Mouse (Mus musculus) embryonic facial prominence, embryonic 13.5 days (tissue): ENCODE data around the gene Klc1. TPM values are rescaled to one million over a fixed set of nuclear protein-coding genes. Genes with fewer than 3 reads are reported as not detected.
A peak's percentile ranks its signal among the peaks of the same experiment; 100 is the strongest.

Source experiments
- ATAC-seq: fragments of 200-750 bp; cut with Nextera tagmentation; 2 replicates; pipeline ENCODE4 v1.8.0; 2017; ENCODE audit warnings: low read depth; ENCODE audit not compliant: insufficient number of reproducible peaks, insufficient read depth, low FRiP score, low TSS enrichment
- H3K27ac ChIP-seq: fragments of 300-500 bp; sonication (generic); 2 replicates; pipeline ENCODE4 v1.5.1; 2015; ENCODE audit warnings: moderate library complexity, mild to moderate bottlenecking, inconsistent platforms
- H3K27me3 ChIP-seq: fragments of 300-500 bp; sonication (generic); 2 replicates; pipeline ENCODE4 v1.6.1; 2015; ENCODE audit warnings: mild to moderate bottlenecking, inconsistent platforms
- H3K36me3 ChIP-seq: fragments of 300-500 bp; sonication (generic); 2 replicates; pipeline ENCODE4 v1.6.1; 2015; ENCODE audit warnings: mild to moderate bottlenecking, inconsistent platforms
- H3K4me1 ChIP-seq: fragments of 300-500 bp; sonication (generic); 2 replicates; pipeline ENCODE4 v1.6.1; 2015; ENCODE audit warnings: inconsistent platforms
- H3K4me2 ChIP-seq: fragments of 300-500 bp; sonication (generic); 2 replicates; pipeline ENCODE4 v1.6.1; 2015; ENCODE audit warnings: moderate library complexity, mild to moderate bottlenecking, inconsistent platforms
- H3K4me3 ChIP-seq: fragments of 300-500 bp; sonication (generic); 2 replicates; pipeline ENCODE4 v1.5.1; 2015; ENCODE audit warnings: mild to moderate bottlenecking, inconsistent platforms
- H3K9ac ChIP-seq: fragments of 300-500 bp; sonication (generic); 2 replicates; pipeline ENCODE4 v1.6.1; 2015; ENCODE audit warnings: mild to moderate bottlenecking, inconsistent platforms
- H3K9me3 ChIP-seq: fragments of 300-500 bp; sonication (generic); 2 replicates; pipeline ENCODE4 v1.6.1; 2016; ENCODE audit warnings: inconsistent platforms
- WGBS: fragments of 180-500 bp; shearing (Covaris S2); methylation state at CpG from one replicate; pipeline ENCODE4 v1.1.7; 2015; ENCODE audit warnings: mixed read lengths; 5-methylcytosine and 5-hydroxymethylcytosine counted together
- polyA plus RNA-seq: library from polyadenylated mRNA; unstranded; fragments of >200 nt; fragmentation: Nextera tagmentation; extraction: Ambion mirVana; gene quantifications from 2 replicates; pipeline ENCODE4 v1.2.1, GENCODE M21; 2015

Klc1 gene
- polyA plus RNA-seq, 1 experiment from 2014 or later = 113 TPM

GRCm38 (mm10) chr12:111777919-111778318, 19.3 kb downstream of the Klc1 start:
- 93% methylated on average over 13 of the region's 13 CpGs for WGBS
- Histone ChIP-seq H3K4me2 (no peak overlapping the region), H3K9me3 (0 out of 2 replicates have a peak, but pooled peaks cover 3% of the 10 kb centered on the region), H3K4me3 (no peak overlapping the region), H3K36me3 (peaks cover 98% of the 10 kb centered on the region), H3K4me1 (no peaks in the 10 kb centered on the region), H3K9ac (no peak overlapping the region), H3K27me3 (no peaks in the 10 kb centered on the region), H3K27ac (no peak overlapping the region)
- ATAC-seq = no peak

GRCm38 (mm10) chr12:111779544-111779943, 20.9 kb downstream of the Klc1 start:
- H3K4me3 ChIP-seq = no peak overlapping the region
- ATAC-seq = no peak
- H3K4me1 ChIP-seq = no peaks in the 10 kb centered on the region
- no peak overlapping the region for H3K9ac ChIP-seq
- WGBS = 100% methylated on average over 1 of the region's 1 CpGs
- H3K9me3 ChIP-seq = 0 out of 2 replicates have a peak, but pooled peaks cover 3% of the 10 kb centered on the region
- no peak overlapping the region for H3K27ac ChIP-seq
- H3K36me3 ChIP-seq = peaks cover 98% of the 10 kb centered on the region
- H3K4me2 ChIP-seq = no peak overlapping the region
- H3K27me3 ChIP-seq = no peaks in the 10 kb centered on the region

GRCm38 (mm10) chr12:111785174-111785573, 26.5 kb downstream of the Klc1 start:
- peaks cover 99% of the 10 kb centered on the region for H3K36me3 ChIP-seq
- H3K9ac ChIP-seq = no peak overlapping the region
- ATAC-seq = peak; percentile 27; the same call in 1 of the 2 replicates
- H3K4me3 ChIP-seq = no peak overlapping the region
- H3K9me3 ChIP-seq = no peaks in the 10 kb centered on the region
- no peaks in the 10 kb centered on the region for H3K4me1 ChIP-seq
- no peak overlapping the region for H3K4me2 ChIP-seq
- 72% methylated on average over 15 of the region's 15 CpGs for whole genome bisulfite sequencing
- no peak overlapping the region for H3K27ac ChIP-seq
- no peaks in the 10 kb centered on the region for H3K27me3 ChIP-seq

- H3K27me3 ChIP-seq = no peaks in the 10 kb centered on the region
- peaks cover 99% of the 10 kb centered on the region for H3K36me3 ChIP-seq
Observed at GRCm38 (mm10) chr12:111787015-111787414, 28.4 kb downstream of the Klc1 start.

GRCm38 (mm10) chr12:111790090-111790489, 31.4 kb downstream of the Klc1 start:
- Histone ChIP-seq H3K9ac (no peak overlapping the region), H3K4me2 (no peak overlapping the region), H3K36me3 (peaks cover 100% of the 10 kb centered on the region), H3K4me1 (no peaks in the 10 kb centered on the region), H3K27me3 (no peaks in the 10 kb centered on the region), H3K27ac (no peak overlapping the region; the same call in 1 of the 2 replicates), H3K4me3 (no peak overlapping the region), H3K9me3 (no peaks in the 10 kb centered on the region)
- 86% methylated on average over 5 of the region's 5 CpGs for WGBS
- no peak for ATAC-seq

More at GRCm38 (mm10) chr12:111787015-111787414, 28.4 kb downstream of the Klc1 start:
- Histone ChIP-seq H3K4me1 (no peaks in the 10 kb centered on the region), H3K9me3 (no peaks in the 10 kb centered on the region), H3K27ac (no peak overlapping the region), H3K4me2 (no peak overlapping the region), H3K4me3 (no peak overlapping the region), H3K9ac (no peak overlapping the region)
- 93% methylated on average over 6 of the region's 6 CpGs for WGBS
- ATAC-seq = no peak

GRCm38 (mm10) chr12:111790631-111791030, 32.0 kb downstream of the Klc1 start:
- no peaks in the 10 kb centered on the region for H3K9me3 ChIP-seq
- peaks cover 100% of the 10 kb centered on the region for H3K36me3 ChIP-seq
- H3K9ac ChIP-seq = no peak overlapping the region
- ATAC-seq = no peak
- no peaks in the 10 kb centered on the region for H3K27me3 ChIP-seq
- no peak overlapping the region for H3K4me3 ChIP-seq
- no peak overlapping the region for H3K4me2 ChIP-seq
- no peak overlapping the region; the same call in 1 of the 2 replicates for H3K27ac ChIP-seq
- 93% methylated on average over 7 of the region's 7 CpGs for WGBS
- H3K4me1 ChIP-seq = no peaks in the 10 kb centered on the region

- no peak for ATAC-seq
- no peaks in the 10 kb centered on the region for H3K4me1 ChIP-seq
- no peak overlapping the region for H3K27ac ChIP-seq
- no peaks in the 10 kb centered on the region for H3K27me3 ChIP-seq
- whole genome bisulfite sequencing = 92% methylated on average over 13 of the region's 13 CpGs
- H3K4me3 ChIP-seq = no peak overlapping the region
- peaks cover 100% of the 10 kb centered on the region for H3K36me3 ChIP-seq
- no peak overlapping the region for H3K9ac ChIP-seq
- no peaks in the 10 kb centered on the region for H3K9me3 ChIP-seq
- no peak overlapping the region for H3K4me2 ChIP-seq
Observed at GRCm38 (mm10) chr12:111791474-111792104, 32.9 kb downstream of the Klc1 start.

GRCm38 (mm10) chr12:111794102-111794501, 35.5 kb downstream of the Klc1 start:
- Histone ChIP-seq H3K9me3 (no peaks in the 10 kb centered on the region), H3K4me2 (no peak overlapping the region), H3K36me3 (peaks cover 98% of the 10 kb centered on the region), H3K9ac (no peak overlapping the region), H3K27me3 (no peaks in the 10 kb centered on the region), H3K27ac (no peak overlapping the region), H3K4me3 (no peak overlapping the region), H3K4me1 (no peaks in the 10 kb centered on the region)
- no peak for ATAC-seq
- WGBS = 79% methylated on average over 22 of the region's 22 CpGs

GRCm38 (mm10) chr12:111794526-111795179, 36.0 kb downstream of the Klc1 start:
- Histone ChIP-seq H3K9me3 (no peaks in the 10 kb centered on the region), H3K27ac (no peak overlapping the region), H3K36me3 (peaks cover 97% of the 10 kb centered on the region), H3K9ac (no peak overlapping the region), H3K4me1 (no peaks in the 10 kb centered on the region), H3K4me2 (no peak overlapping the region), H3K4me3 (no peak overlapping the region), H3K27me3 (no peaks in the 10 kb centered on the region)
- no peak for ATAC-seq
- 91% methylated on average over 18 of the region's 18 CpGs for WGBS

- peaks cover 94% of the 10 kb centered on the region for H3K36me3 ChIP-seq
- WGBS = 91% methylated on average over 28 of the region's 28 CpGs
Observed at GRCm38 (mm10) chr12:111795180-111795895, 36.7 kb downstream of the Klc1 start.

GRCm38 (mm10) chr12:111797251-111797650, 38.6 kb downstream of the Klc1 start:
- Histone ChIP-seq H3K27me3 (no peaks in the 10 kb centered on the region), H3K9me3 (no peaks in the 10 kb centered on the region), H3K4me1 (no peaks in the 10 kb centered on the region), H3K27ac (no peak overlapping the region), H3K9ac (no peak overlapping the region), H3K36me3 (peaks cover 94% of the 10 kb centered on the region), H3K4me3 (no peak overlapping the region), H3K4me2 (no peak overlapping the region)
- ATAC-seq = no peak
- WGBS = 80% methylated on average over 8 of the region's 8 CpGs

More at GRCm38 (mm10) chr12:111795180-111795895, 36.7 kb downstream of the Klc1 start:
- H3K4me2 ChIP-seq = no peak overlapping the region
- no peaks in the 10 kb centered on the region for H3K9me3 ChIP-seq
- ATAC-seq = no peak
- no peak overlapping the region for H3K4me3 ChIP-seq
- H3K9ac ChIP-seq = no peak overlapping the region
- no peak overlapping the region for H3K27ac ChIP-seq
- H3K27me3 ChIP-seq = no peaks in the 10 kb centered on the region
- no peaks in the 10 kb centered on the region for H3K4me1 ChIP-seq
